Mouse (Mus musculus) urinary bladder, postnatal 36 days (tissue): ENCODE measurements around the gene Rnf150.

Source experiments
- DNase-seq, 2 experiments: peaks; one replicate each; pipeline ENCODE4 v3.0.0; 2022; ENCODE audit warnings: low spot score in 2 of 2, mixed read lengths in 1 of 2

Rnf150 gene

DNA sequence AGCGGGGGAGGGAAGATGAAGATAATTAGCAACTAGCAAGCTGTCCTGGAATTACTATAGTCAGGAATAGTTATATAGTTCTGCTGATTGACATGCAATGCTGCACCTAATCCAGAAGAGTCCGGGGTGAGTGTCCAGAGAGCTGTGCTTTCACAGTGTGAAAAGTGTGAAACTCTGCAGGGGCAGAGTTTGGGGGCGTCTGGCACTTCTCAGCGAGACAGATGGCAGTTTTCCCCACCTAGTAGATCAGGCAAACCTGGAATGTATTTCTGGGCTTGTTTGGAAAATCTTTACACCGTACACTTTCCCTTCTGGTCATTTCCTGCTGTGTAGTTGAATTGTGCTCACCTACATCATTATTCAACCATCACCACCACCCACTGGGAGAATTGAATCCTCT, 148.6 kb downstream of the Rnf150 start:
- no peak for DNase-seq

DNA sequence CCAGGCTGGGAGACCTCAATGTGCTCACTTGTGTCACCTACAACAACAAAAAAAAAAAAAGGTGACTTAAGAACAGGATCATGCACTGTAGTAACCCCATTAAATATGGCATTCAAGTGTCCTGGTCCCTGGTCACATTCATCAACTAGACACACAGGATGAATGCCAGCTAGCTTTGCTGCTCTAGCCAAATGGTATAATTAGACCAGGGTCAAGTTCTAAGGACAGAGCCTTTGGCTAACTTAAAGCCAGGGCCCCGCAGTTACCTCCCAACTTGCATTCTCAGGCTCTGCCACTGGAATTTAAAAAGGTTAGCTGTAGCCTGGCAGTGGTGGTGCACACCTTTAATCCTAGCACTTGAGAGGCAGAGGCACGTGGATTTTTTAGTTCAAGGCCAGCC, 165.1 kb downstream of the Rnf150 start:
- DNase-seq: no peak

DNA sequence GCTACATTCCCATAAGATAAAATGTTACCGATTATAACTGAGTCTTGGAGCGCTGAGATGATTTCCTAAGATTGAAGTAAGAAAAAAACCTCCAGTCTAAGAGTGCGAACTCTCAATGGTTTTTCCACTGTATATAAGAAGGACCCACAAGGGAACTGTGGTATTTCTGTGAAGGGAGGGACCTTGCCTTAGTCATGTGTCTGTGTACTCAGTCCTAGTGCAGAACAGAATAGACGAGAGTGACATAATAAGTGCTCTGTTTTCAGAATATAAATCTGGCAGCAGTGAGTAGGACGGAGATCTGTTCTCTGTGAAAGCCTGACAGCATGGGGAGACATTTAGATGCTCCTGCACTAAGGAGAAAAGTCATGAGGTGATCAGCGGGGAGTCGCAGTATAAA, 169.6 kb downstream of the Rnf150 start:
- no peak for DNase-seq

DNA sequence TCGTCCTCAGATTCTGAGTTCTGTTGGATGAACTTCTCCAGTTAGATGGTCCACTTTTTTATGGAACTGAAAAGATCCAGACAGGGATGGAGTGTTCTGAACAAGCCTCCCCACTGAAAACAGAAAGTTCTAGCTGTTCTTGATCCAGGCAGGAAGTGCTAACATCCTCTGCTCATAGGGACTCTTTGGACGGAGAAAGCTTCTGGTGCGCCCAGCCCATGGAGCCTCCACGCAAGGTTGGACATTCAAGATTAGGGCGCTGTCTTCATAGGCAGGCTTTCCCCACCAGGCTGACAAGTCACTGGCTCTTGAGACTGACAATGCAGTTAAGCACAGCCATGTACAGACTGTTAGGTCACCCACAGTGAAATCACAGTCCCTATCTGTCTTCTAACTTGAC, 172.0 kb downstream of the Rnf150 start:
- DNase-seq: no peak

DNA sequence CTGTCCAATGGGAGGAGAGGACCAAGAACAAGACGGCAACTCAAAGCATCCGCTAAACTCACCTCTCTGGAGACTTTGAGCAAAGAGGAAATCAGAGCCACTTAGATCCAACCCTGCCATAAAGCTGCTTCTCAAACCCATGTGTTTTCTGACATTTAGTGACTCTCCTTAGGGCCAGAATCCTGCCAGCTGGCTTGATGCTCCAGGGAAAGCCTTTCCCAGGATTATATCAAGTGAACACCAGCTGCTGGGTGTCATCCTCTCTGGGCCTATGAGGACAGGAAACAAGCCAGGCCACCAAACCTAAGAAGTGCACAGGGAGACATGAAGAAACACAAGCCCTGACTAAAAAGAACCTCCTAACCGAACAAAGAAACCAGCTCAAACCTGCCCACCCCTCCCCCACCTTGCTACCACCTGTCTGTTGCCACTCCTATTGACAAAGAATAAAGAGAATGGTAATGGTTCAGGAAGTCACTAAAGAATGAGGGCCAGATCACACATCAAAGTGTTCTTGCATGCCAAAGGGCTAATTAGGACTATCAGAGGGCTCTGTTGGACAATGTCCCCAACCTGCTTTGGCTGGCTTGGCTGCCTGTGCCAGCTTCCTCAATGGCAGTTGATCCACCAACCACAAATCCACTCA, 173.5 kb downstream of the Rnf150 start:
- DNase-seq: no peak

DNA sequence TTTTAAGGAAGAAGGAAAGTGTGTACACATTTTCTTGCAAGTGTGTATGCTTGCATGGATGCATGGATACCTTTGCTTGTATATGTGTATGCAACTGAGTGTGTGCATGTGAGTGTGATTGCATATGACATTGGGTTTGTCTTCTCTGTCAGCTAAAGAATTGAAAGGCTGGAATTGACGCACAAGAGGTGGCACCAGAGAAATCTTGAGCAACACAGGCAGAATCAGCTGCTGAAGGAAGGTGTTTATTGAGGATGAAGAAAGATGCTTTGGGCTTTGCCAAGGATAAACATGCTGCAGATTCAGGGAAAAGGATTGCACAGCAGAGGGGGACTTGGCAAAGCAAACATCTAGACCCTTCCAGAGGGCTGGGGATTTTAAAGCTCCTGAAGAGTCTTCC, 174.2 kb downstream of the Rnf150 start:
- no peak for DNase-seq

DNA sequence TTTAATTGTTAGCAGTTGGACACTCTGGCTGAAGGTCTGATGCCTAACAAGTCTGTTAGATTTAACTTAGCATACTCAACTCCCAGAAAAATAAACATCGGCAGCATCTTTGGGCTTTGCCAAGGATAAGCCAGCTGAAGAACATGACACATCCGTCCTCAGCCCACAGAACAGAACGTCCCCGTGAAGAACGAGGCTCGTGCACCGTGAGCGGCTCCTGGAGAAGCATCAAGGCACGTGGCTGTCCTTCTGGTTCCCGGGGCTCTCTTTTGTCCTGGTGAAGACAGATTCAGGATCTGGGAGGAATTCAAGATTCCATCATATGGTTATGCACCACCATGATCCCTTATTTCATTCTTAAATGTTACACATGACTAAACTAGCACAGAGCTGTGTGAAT, 175.4 kb downstream of the Rnf150 start:
- DNase-seq: peak in 1 of 2 experiments; percentile 14

DNA sequence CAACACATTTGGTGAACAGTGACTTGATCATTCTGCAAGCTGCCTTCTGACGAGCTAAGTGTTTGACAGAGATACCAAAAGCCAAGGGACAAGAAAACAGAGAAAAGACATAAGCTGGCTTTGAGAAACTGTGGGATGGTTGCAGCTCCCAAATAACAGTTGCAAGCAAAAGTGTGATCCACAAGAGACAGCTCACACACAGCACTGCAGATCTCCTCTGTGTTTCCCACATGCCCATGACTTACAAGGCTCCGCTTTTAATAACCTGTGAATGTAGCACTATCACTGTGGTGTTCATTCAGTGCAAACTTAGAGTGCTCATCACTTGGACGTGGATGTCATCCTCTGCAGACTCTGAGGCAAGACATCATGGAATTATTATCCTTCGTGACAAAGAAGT, 178.3 kb downstream of the Rnf150 start:
- DNase-seq: no peak

DNA sequence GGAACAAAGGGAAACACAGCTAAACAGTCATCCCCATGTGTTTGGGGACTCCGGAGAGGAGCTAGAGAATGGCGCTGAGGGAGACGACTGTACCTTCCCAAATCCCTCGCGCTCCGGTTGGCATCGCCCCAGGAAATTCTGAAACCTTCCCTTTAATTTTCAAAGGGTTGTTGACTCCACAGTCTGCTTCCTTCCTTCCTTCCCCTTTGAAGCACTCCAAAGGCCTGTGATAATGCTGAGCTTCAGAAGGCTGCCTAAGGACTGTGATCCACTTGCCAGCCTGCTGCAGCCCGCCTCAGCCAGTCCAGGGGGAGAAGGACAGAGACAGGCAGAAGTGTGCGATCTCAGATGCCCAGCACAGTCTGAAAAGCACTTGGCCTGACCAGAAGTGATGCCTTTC, 183.8 kb downstream of the Rnf150 start:
- DNase-seq: no peak

DNA sequence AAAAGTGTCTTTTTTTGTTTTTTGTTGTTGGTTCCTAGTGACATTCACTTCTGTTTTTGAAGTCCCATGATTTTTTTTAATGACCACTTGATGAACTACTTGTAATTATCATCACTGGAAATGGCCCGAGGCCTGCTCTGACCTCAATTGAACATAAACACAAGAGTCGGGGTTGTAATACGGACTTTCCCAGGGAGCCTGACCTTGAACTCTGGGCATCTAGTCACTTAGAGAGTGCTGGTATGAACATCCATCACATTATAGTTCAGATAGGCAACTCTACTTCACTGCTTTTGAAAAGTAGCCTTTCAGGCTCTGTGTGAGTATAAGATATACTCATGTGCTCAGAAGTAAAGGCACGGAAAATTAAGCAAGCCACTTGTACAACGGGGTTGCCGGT, 185.4 kb downstream of the Rnf150 start:
- DNase-seq: no peak

DNA sequence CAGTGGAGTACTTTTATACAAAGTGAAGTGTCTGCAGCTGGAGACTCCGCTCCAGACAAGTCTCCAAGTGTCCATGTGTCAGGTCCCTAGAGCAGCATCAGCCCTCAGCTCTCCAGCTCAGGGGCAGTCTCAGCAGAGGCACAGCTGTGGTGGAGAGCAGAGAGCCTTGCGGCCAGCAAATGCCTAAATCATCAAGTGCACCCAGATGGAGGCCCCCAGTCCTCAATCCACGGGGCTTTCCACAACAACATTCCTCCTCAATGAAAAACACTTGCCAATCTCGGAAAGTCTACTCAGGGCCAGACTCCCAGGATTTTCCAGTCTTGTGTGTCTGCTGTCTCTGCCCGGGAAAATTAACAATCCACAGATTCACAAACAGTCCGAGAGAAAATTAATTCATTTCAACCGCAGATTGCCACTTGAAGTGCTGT, 186.0 kb downstream of the Rnf150 start:
- no peak for DNase-seq

DNA sequence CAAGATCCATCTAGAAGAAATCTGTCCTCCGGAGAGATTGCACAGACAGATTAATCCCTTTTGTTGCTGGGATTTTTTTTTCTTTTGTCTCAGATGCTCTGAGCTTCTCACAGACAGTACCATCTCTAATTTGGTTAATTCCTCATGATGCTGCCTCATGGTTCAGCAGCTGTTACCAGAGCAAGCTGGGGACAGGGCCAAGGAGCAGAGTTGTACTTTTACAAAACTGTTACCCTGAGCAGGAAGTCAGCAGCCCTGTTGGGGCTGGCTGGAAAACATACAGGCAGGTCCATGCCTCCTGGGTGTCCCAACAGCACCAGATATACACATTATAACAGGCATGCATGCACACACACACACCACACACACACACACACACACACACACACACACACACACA, 186.5 kb downstream of the Rnf150 start:
- DNase-seq: no peak

DNA sequence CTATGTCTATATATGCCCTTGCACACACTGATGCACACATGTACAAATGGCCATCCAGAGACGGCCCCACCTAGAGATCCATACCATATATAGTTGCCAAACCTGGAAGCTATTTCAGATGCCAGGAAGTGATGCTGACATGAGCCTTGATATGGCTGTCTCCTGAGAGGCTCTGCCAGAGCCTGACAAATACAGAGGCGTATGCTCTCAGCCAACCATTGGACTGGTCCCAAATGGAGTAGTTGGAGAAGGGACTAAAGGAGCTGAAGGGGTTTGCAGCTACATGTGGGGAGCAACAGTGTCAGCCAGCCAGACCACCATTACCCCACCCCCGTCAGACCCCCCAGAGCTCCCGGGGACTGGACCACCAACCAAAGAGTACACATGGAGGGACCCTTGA, 189.7 kb downstream of the Rnf150 start:
- DNase-seq: no peak

DNA sequence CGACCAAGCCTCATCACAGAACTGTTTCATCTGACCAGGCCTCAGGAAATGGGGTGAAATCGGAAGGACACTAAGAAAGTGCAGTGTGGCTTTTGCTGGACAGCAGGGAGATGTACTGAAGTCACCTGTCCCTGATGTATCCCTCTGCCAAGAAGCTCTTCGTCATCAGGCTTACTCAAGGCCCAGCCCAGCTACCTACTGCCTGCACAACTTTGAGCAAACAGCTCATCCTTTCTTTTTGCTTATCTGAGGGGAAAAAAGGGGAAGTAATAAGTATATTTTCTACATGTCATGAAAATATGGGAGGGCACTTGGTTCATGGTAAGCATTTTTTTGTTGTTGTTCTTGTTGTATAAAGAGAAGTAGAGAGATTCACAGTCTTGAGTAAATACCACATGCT, 191.6 kb downstream of the Rnf150 start:
- DNase-seq: no peak

DNA sequence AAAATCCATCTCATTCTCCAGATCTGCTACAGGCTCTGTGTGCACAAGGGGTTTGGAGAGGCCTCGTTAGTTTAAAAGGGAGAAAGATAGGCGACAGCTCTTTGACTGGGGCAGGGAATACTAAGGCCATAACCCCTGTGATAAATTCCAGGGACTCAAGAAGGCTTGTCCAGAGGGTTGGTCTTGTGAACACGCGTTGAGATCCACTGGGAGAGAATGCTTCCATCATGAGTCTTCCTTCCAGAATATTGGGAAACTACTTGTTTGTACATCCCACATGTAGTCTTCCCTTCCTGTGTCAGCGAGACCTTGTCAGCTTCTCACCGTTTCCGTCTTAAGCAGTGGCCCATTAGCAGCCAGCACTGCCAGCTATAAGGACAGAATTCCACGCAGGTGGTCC, 195.8 kb downstream of the Rnf150 start:
- DNase-seq: no peak

DNA sequence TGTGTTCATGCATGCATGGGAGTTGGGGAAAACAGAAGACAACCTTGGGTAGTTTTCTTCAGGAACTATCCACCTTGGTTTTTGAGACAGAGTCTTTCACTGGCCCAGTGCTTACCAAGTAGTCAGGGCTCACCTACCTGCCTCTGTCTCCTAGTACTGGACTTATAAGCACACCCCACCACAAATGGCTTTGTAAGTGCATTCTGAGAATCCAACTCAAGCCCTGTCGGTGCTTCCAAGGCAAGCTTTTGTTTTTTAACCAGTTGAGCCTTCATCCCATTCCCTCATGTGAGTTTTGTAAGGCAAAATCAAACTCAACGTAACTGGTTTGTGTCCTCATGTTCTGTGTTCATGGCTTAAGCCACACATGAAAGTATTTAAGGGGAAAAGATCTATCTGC, 196.9 kb downstream of the Rnf150 start:
- no peak for DNase-seq

DNA sequence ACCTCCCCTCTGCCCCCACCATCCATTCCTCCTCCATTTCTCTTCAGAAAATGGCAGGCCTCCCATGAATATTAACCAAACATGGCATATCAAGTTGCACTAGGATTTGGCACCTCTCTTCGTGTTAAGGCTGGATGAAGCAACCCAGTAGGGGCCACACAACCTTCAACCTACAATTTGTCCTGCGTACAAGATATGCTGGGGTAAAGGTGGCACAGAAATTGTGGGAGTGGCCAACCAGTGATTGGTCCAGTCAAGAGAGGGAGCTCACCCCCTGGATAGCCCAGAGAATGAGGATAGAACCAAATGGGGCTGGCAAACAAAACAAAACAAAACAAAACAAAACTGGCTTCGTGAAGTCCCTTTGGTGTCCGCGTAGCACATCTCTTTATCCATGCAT, 198.1 kb downstream of the Rnf150 start:
- peak in 1 of 2 experiments; percentile 15 for DNase-seq

DNA sequence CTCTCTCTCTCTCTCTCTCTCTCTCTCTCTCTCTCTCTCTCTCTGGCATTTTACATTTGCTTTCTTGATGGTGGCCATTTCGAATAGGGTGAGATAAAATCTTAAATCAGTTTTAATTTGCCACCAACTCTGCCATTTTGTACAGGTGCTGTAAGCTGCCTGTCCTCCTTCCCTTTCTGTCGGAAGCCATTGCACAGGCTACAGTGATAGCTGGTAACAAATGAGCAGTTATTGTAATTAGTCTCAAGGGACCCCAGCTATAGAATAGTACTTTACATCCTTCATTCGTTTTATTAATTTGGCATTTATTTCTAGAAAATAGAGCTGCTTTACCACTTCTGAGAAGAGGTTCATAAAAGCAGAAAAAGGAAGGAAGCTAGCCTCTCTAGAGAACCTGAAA, 198.7 kb downstream of the Rnf150 start:
- no peak for DNase-seq

DNA sequence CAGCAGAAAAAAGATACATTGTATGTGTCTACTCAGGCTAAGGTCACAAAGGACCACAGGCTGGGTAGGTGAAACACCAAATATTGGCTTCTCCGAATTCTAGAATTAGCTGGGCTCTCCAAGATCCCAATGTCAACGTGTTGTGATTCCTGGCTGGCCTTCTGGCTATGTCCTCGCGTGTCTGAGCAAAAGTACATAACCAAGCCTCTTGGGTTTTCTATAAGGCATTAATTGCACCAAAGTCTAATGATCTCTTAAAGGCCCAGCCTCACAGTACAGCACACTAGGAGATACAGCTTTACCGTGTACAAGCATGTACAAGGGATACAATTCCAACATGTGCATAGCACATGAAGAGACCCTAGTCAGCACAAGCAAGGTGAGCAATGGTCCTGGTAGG, 199.1 kb downstream of the Rnf150 start:
- DNase-seq: no peak

DNA sequence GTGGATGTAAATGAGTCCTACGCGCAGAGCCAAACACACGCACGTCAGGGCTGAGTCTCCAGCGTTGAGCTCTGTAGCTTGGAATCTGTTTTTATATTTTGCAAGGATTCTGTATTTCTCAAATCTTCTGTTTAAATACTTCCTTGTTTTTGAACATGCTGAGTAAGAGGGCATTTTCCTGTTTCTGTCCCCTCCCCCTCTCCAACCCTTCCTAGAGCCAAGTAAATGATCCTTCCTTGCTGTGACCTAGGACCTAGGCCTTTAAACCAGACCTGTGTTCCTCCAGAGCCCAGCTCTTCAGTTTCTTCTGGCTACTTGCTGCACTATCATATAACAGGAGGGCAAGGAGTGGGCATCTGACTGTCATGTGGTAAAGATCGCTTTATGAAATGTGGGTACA, 200.9 kb downstream of the Rnf150 start:
- DNase-seq: peak in 1 of 2 experiments; percentile 19

DNA sequence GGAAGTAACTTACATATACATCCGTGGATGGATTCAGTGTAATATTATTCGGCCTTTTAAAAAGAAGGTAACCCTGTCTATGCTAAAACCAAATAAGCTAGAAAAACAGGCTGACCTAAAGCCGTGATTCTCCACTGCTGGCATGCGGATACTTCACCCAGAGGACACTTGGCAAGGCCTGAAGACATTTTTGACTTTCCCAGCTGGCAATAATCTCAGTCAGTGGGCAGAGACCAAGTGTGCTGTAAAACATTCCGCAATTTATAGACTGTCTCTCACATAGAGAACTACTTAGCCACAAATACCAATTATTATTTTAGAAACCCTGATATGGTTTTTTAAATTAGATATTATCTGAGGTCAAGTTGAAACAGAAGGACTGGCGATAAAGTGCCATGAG, 202.9 kb downstream of the Rnf150 start:
- peak in 1 of 2 experiments; percentile 38 for DNase-seq

DNA sequence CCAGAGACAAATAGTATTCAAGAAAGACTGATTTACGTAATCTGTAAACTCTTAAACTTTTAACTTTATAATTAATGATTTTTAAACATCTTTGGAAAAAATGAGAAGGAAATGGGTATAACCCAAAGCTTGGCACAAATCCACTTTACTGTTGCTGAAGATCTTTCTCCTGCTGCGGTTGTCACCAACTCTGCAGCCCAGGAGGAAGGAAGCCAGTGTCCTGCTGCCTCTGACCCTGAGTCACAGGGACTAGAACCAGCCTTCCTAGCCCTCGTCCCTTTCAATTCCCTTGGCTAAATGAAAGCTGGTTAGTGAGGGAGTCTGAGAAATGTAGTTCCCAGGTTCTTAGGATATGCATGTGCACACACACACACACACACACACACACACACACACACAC, 203.7 kb downstream of the Rnf150 start:
- DNase-seq: no peak

DNA sequence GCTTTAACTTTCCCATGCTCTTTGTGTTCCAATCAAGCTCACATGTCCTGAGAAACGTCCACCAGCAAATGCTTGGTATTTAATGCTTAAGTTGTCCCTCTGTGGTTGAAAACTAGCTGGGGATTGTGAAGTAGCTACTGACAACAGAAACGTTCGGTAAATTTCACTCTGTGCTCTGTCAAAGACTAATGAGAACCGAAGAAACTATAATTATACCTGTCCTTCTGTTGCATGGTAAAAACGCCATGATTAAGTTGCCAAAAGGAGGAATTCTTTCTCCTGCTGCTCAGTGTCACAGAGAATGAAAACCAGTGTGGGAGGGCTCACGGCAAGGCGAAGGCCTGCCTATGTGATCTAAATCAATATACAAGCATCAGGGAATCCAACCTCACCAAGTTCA, 204.8 kb downstream of the Rnf150 start:
- DNase-seq: no peak

DNA sequence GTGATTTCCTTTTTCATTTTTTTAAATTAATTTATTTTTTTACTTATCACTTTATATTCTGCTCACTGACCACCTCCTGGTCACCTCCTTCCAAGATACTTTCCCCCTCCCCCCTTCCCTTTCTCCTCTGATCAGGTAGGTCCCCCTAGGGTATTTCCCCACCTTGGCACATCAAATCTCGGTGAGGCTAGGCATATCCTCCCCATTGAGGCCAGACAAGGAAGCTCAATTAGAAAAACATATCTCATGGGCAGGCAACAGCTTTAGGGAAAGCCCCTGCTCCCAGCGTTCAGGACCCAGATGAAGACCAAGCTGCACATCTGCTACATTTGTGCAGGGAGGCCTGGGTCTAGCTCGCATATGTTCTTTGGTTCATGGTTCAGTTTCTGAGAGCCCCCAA, 211.1 kb downstream of the Rnf150 start:
- no peak for DNase-seq
